Mouse (Mus musculus) common myeloid progenitor, adult 5-6 weeks (primary cell): ENCODE results near the gene Olfr432. TPM values are rescaled to one million over a fixed set of nuclear protein-coding genes. Genes with fewer than 3 reads are reported as not detected.

ENCODE experiments used
- total RNA-seq: library from RNA; stranded (forward); fragments of 200-1000, 187-1606 nt; gene quantifications from 2 replicates; pipeline ENCODE4 v1.2.3, GENCODE M21; 2017

Gene Olfr432
- total RNA-seq, 1 experiment from 2014 or later, result not detected

Other genes starting within 250 kb of the Olfr432 start
- gene Ifi211, start 136.2 kb upstream of the Olfr432 start, total RNA-seq, result 2.5 and 4.8 TPM in 2 replicates
- gene Mndal, start 106.7 kb upstream of the Olfr432 start, total RNA-seq, result 122 and 152 TPM in 2 replicates
- 81.0 and 93.4 TPM in 2 replicates for gene Ifi203, start 106.5 kb upstream of the Olfr432 start, total RNA-seq
- not detected in 2 replicates for gene Ifi202b, start 66.5 kb upstream of the Olfr432 start, total RNA-seq
- 2.3 and 3.5 TPM in 2 replicates for gene Ifi205, start 17.4 kb upstream of the Olfr432 start, total RNA-seq
- 0.05 TPM in 1 of 2 replicates, not detected in the other for gene Olfr433, start 8.5 kb upstream of the Olfr432 start, total RNA-seq
- gene Olfr430, start 17.4 kb downstream of the Olfr432 start, total RNA-seq, result not detected in 2 replicates
- not detected in 2 replicates for gene Olfr429, start 35.1 kb downstream of the Olfr432 start, total RNA-seq
- not detected in 2 replicates for gene Olfr427, start 47.7 kb downstream of the Olfr432 start, total RNA-seq
- not detected in 2 replicates for gene Olfr231, start 72.0 kb downstream of the Olfr432 start, total RNA-seq
- gene Olfr424, start 82.3 kb downstream of the Olfr432 start, total RNA-seq, result not detected in 2 replicates
- 0.09 TPM in 1 of 2 replicates, not detected in the other for gene Olfr420, start 106.4 kb downstream of the Olfr432 start, total RNA-seq
- 24.7 and 29.6 TPM in 2 replicates for gene Spta1, start 123.6 kb downstream of the Olfr432 start, total RNA-seq
- 1.2 TPM in 1 of 2 replicates, not detected in the other for gene Olfr419, start 202.9 kb downstream of the Olfr432 start, total RNA-seq